Mouse (Mus musculus) kidney, adult 2 months (tissue): ENCODE results near the gene Hoxa13.

Experiments
- CTCF ChIP-seq: fragments of 200-500 bp; conservative IDR thresholded peaks from 2 replicates; pipeline ENCODE4 v1.5.1; 2011; ENCODE audit warnings: low read depth, mild to moderate bottlenecking, control low read depth, low read length, moderate library complexity, mixed read lengths; ENCODE audit not compliant: insufficient read depth, insufficient read length
- POLR2A ChIP-seq: fragments of 200-500 bp; IDR thresholded peaks from one replicate; pipeline ENCODE4 v1.6.1; 2011; ENCODE audit warnings: low read depth, low read length, control low read depth

- TF ChIP-seq CTCF (no peak), POLR2A (no peak)
Measured at GRCm38 (mm10) chr6:52310366-52310765, 49.7 kb upstream of the Hoxa13 start.
